Mouse (Mus musculus) heart, adult 2 months (tissue): ENCODE results near the gene Fmo5. TPM values are rescaled to one million over a fixed set of nuclear protein-coding genes. Genes with fewer than 3 reads are reported as not detected.
A peak's percentile ranks its signal among the peaks of the same experiment; 100 is the strongest.

Source experiments
- DNase-seq, 2 experiments: peaks; one replicate each; pipeline ENCODE4 v3.0.0; 2021
- H3K27ac ChIP-seq: fragments of 200-600 bp; 2 replicates; pipeline ENCODE4 v1.8.1; 2022
- H3K27me3 ChIP-seq: fragments of 200-500 bp; 2 replicates; pipeline ENCODE4 v1.6.1; 2012; ENCODE audit warnings: mild to moderate bottlenecking, low read length, inconsistent platforms, mixed read lengths; ENCODE audit not compliant: control insufficient read depth, insufficient read depth
- H3K36me3 ChIP-seq: fragments of 200-500 bp; 2 replicates; pipeline ENCODE4 v1.6.1; 2012; ENCODE audit warnings: low read length, inconsistent platforms; ENCODE audit not compliant: control insufficient read depth, insufficient read depth
- H3K4me1 ChIP-seq: fragments of 200-500 bp; 2 replicates; pipeline ENCODE4 v1.6.1; 2011; ENCODE audit warnings: low read length; ENCODE audit not compliant: control insufficient read depth, insufficient read depth
- H3K4me3 ChIP-seq: fragments of 200-600 bp; 2 replicates; pipeline ENCODE4 v1.8.1; 2022
- H3K79me2 ChIP-seq: fragments of 200-500 bp; replicated peaks from 2 replicates; pipeline ENCODE4 v1.6.1; 2012; ENCODE audit warnings: mild to moderate bottlenecking, inconsistent platforms, low read length, moderate library complexity, mixed read lengths; ENCODE audit not compliant: control insufficient read depth, insufficient read depth
- H3K9ac ChIP-seq: fragments of 200-500 bp; 2 replicates; pipeline ENCODE4 v1.6.1; 2012; ENCODE audit warnings: low read depth, mild to moderate bottlenecking, control low read depth, inconsistent platforms, low read length, mixed read lengths
- CTCF ChIP-seq: fragments of 200-600 bp; IDR thresholded peaks from 2 replicates; pipeline ENCODE4 v1.8.1; 2022; ENCODE audit warnings: antibody characterized with exemption, mild to moderate bottlenecking, moderate library complexity
- EP300 ChIP-seq: fragments of 200-500 bp; IDR thresholded peaks from 2 replicates; pipeline ENCODE4 v1.6.1; 2011; ENCODE audit warnings: low read depth, low read length, control low read depth; ENCODE audit not compliant: insufficient read depth
- POLR2A ChIP-seq: fragments of 200-500 bp; IDR thresholded peaks from 2 replicates; pipeline ENCODE4 v1.6.1; 2011; ENCODE audit warnings: mild to moderate bottlenecking, low read depth, low read length, control low read depth; ENCODE audit not compliant: insufficient read depth
- WGBS: fragments of 180-500 bp; shearing (Covaris S2); methylation state at CpG from one replicate; pipeline ENCODE4 v1.1.7; 2018; 5-methylcytosine and 5-hydroxymethylcytosine counted together
- intact Hi-C: fragments of 180-260 bp; cut with DNase I; formaldehyde crosslinking; loops from one replicate; pipeline ENCODE4 v1.15.1; 2025
- polyA plus RNA-seq: library from polyadenylated mRNA; depleted of rRNA; stranded (reverse); fragments of >200 nt; gene quantifications from 2 replicates; pipeline ENCODE4 v1.2.3, GENCODE M21; 2012
- total RNA-seq, 2 experiments: library from RNA; stranded (reverse); gene quantifications; 2 replicates each; pipeline ENCODE4 v1.2.3; 2021

Gene Fmo5
- total and polyA plus RNA-seq, 3 experiments = 7.4 to 15.0 (median 13.6) TPM

GRCm38 (mm10) chr3:97676126-97676525 is 47.5 kb downstream of the Fmo5 start:
- 92% methylated on average over 3 of the region's 3 CpGs for WGBS
- intact Hi-C loops = no loop called here
- no peaks in the 10 kb centered on the region for H3K79me2 ChIP-seq

GRCm38 (mm10) chr3:97678416-97678815 is 49.8 kb downstream of the Fmo5 start:
- Histone ChIP-seq H3K9ac (no peak overlapping the region), H3K36me3 (no peaks in the 10 kb centered on the region), H3K27ac (no peak overlapping the region), H3K4me1 (no peaks in the 10 kb centered on the region; the same call in 1 of the 2 replicates), H3K79me2 (no peaks in the 10 kb centered on the region), H3K4me3 (no peak overlapping the region), H3K27me3 (no peaks in the 10 kb centered on the region)
- WGBS = 91% methylated on average over 3 of the region's 3 CpGs
- intact Hi-C loops = no loop called here
- DNase-seq = no peak
- TF ChIP-seq POLR2A (no peak), EP300 (no peak), CTCF (no peak)

More at GRCm38 (mm10) chr3:97676126-97676525, 47.5 kb downstream of the Fmo5 start:
- Histone ChIP-seq H3K4me1 (no peaks in the 10 kb centered on the region), H3K27ac (no peak overlapping the region), H3K4me3 (no peak overlapping the region), H3K27me3 (no peaks in the 10 kb centered on the region), H3K36me3 (no peaks in the 10 kb centered on the region), H3K9ac (no peak overlapping the region)
- DNase-seq = no peak
- no peak for TF ChIP-seq CTCF
- TF ChIP-seq POLR2A = no peak
- TF ChIP-seq EP300 = no peak

GRCm38 (mm10) chr3:97680631-97681320 is 52.2 kb downstream of the Fmo5 start:
- 3% methylated on average over 28 of the region's 28 CpGs for WGBS
- H3K27ac ChIP-seq = peak overlapping the region; percentile 1
- TF ChIP-seq POLR2A (no peak), CTCF (peak; percentile 94), EP300 (0 out of 2 replicates have a peak, but pooled peaks have one; percentile 25)

GRCm38 (mm10) chr3:97681321-97682158 is 52.9 kb downstream of the Fmo5 start:
- Histone ChIP-seq H3K27ac (peak overlapping the region; percentile 1; the same call in 1 of the 2 replicates), H3K4me3 (peak overlapping the region; percentile 45), H3K9ac (peak overlapping the region; percentile 49), H3K27me3 (no peaks in the 10 kb centered on the region), H3K4me1 (no peaks in the 10 kb centered on the region; the same call in 1 of the 2 replicates), H3K36me3 (no peaks in the 10 kb centered on the region), H3K79me2 (no peaks in the 10 kb centered on the region)
- TF ChIP-seq EP300 = no peak
- TF ChIP-seq CTCF = peak; percentile 80
- TF ChIP-seq POLR2A = no peak
- peak; percentile 70 to 74 for DNase-seq
- WGBS = 2% methylated on average over 33 of the region's 33 CpGs
- intact Hi-C loops = loop anchor here (1.0 to 2.0 kb wide), 3 partner anchors 23 to 198 kb away; partner anchors contain the start of gene Prkab2

More at GRCm38 (mm10) chr3:97680631-97681320, 52.2 kb downstream of the Fmo5 start:
- H3K4me3 ChIP-seq = peak overlapping the region; percentile 45
- DNase-seq = peak; percentile 83 to 86
- no peaks in the 10 kb centered on the region for H3K27me3 ChIP-seq
- H3K36me3 ChIP-seq = no peaks in the 10 kb centered on the region
- peak overlapping the region; percentile 8 for H3K9ac ChIP-seq
- H3K4me1 ChIP-seq = no peaks in the 10 kb centered on the region; the same call in 1 of the 2 replicates
- intact Hi-C loops = loop anchor here (1.0 to 2.0 kb wide), 3 partner anchors 22 to 199 kb away; partner anchors contain the start of gene Prkab2
- no peaks in the 10 kb centered on the region for H3K79me2 ChIP-seq

- TF ChIP-seq POLR2A (no peak), CTCF (no peak), EP300 (no peak)
- intact Hi-C loops = no loop called here
- no peaks in the 10 kb centered on the region for H3K36me3 ChIP-seq
- 13% methylated on average over 11 of the region's 11 CpGs for WGBS
- no peaks in the 10 kb centered on the region for H3K27me3 ChIP-seq
- peak overlapping the region; percentile 45 for H3K4me3 ChIP-seq
- no peaks in the 10 kb centered on the region; the same call in 1 of the 2 replicates for H3K4me1 ChIP-seq
- no peak overlapping the region for H3K27ac ChIP-seq
- no peak for DNase-seq
- H3K79me2 ChIP-seq = no peaks in the 10 kb centered on the region
- no peak overlapping the region for H3K9ac ChIP-seq
Observed at GRCm38 (mm10) chr3:97682159-97682502, 53.5 kb downstream of the Fmo5 start.

GRCm38 (mm10) chr3:97682576-97682975 is 54.0 kb downstream of the Fmo5 start:
- DNase-seq = no peak
- no peaks in the 10 kb centered on the region for H3K36me3 ChIP-seq
- H3K79me2 ChIP-seq = no peaks in the 10 kb centered on the region
- intact Hi-C loops = no loop called here
- no peaks in the 10 kb centered on the region; the same call in 1 of the 2 replicates for H3K4me1 ChIP-seq
- no peaks in the 10 kb centered on the region for H3K27me3 ChIP-seq
- H3K4me3 ChIP-seq = no peak overlapping the region
- TF ChIP-seq POLR2A (no peak), EP300 (no peak)
- 38% methylated on average over 5 of the region's 5 CpGs for WGBS
- no peak overlapping the region for H3K9ac ChIP-seq
- H3K27ac ChIP-seq = no peak overlapping the region
